Mouse (Mus musculus): ENCODE results near the gene Vegfc.

The Vegfc gene

DNA sequence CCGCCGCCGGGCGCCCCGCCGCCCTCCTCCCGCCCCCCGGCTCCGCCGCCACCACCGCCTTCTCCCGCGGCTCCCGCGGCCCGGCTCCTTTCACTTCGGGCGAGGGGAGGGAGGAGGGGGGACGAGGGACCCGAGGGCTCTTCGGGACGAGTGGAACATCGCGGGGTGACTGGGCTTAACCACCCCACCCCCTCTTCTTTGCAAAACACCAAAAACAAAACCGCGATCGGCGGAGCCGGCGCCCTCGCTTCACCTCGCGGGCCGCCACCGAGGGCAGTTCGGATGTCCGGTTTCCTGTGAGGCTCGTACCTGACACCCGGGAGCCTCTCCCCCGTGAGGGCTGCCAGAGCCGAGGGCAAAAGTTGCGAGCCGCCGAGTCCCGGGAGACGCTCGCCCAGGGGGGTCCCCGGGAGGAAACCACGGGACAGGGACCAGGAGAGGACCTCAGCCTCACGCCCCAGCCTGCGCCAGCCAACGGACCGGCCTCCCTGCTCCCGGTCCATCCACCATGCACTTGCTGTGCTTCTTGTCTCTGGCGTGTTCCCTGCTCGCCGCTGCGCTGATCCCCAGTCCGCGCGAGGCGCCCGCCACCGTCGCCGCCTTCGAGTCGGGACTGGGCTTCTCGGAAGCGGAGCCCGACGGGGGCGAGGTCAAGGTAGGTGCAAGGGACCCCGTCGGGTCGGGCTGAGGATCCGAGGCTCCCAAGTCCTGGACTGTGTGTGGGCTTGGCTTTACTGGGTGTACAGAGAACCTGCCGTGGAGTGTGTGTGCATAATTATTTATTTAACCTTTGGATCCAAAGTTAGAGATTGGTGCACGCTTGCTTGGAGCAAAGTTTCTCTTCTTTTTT, at the start of gene Vegfc:
Gene Vegfc, plus strand, starts transcription at position 336 of the 850 bp plus-strand sequence.
- peak; percentile 24 for DNase-seq (ENCODE audit: low spot score)

DNA sequence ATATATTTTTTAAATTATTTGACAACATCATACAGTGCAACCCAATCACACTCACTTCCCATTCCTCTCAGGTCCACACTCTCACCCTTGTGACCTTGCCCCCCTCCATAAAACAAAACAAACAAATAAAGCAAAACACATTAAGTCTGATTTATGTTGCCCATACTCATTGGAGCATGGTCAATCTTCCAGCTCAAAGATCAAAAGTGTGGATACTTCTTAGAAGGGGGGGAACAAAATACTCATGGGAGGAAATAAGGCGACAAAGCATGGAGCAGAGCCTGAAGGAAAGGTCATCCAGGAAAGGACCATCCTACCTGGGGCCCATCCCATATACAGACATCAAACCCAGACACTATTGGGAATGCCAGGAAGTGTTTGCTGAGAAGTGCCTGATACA, 42.8 kb upstream of the Vegfc start:
- DNase-seq (ENCODE audit: low spot score), result no peak

- DNase-seq (ENCODE audit: low spot score), result no peak
Measured at GRCm38 (mm10) chr8:54042601-54043000, 34.8 kb upstream of the Vegfc start.

GRCm38 (mm10) chr8:54043468-54043867, 33.9 kb upstream of the Vegfc start:
- no peak for DNase-seq (ENCODE audit: low spot score)

DNA sequence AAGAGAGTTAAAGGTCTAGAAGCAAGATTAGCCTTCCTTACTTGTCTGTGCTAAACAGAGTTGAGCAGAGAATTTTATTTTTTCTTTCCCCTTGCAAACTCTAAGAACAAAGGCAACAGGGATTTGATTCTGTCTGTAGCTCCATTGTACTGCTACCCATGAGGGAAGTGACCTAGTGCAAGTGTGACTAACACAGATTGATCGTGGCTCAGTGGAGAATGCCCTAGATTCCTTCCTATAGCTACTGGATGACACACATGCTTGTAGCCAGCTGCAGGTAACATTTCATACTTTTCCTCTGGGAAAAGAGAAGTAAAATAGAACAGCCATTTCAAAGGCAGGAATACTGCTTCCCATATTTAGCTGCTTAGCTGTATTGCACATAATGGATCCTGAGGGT, 24.2 kb upstream of the Vegfc start:
- DNase-seq (ENCODE audit: low spot score), result no peak

- no peak for DNase-seq (ENCODE audit: low spot score)
Measured at GRCm38 (mm10) chr8:54065492-54065891, 11.9 kb upstream of the Vegfc start.

GRCm38 (mm10) chr8:54076301-54076700, 1.1 kb upstream of the Vegfc start:
- DNase-seq (ENCODE audit: low spot score), result no peak

GRCm38 (mm10) chr8:54076791-54077270, 575 bp upstream of the Vegfc start:
- peak; percentile 16 for DNase-seq (ENCODE audit: low spot score)

GRCm38 (mm10) chr8:54078121-54078440, 675 bp downstream of the Vegfc start:
- no peak for DNase-seq (ENCODE audit: low spot score)

- DNase-seq (ENCODE audit: low spot score), result no peak
Measured at GRCm38 (mm10) chr8:54079001-54079400, 1.6 kb downstream of the Vegfc start.

DNA sequence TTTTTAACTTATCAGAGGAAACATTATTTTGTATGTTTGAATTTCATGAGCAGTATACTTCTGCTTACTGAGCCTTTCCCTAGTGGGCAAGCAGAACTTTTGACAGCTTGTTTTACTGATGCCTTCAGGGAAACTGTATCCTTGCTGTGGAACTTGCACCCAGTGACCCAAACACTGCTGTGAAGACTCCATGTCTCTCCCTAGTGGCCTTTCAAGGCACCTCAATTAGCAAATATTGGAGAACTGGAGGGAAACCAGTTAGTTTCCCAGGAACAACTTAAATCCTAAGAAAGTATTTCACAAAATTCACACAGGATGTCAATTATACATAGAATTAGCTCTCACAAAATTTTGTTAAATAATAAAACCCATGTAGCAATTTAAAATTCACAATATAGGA, 2.2 kb downstream of the Vegfc start:
- DNase-seq (ENCODE audit: low spot score), result no peak

DNA sequence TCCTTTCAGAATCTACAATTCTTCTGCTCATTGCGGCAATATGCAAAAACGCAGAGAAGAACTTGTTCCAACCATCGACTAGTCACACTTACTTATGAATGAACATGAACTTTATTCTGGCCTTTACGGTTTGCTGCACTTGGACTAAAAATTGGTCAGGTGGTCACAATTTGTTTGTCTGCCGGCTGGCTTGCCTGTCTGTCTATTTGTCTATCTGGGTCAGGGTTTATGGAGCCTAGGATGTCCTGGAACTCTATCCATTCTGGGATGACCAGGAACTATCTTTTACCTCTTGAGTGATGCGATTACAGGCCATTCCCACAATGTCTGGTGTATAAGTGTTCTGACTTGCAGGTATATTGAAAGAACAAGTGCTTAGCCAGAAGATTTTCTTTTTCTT, 8.5 kb downstream of the Vegfc start:
- no peak for DNase-seq (ENCODE audit: low spot score)

- no peak for DNase-seq (ENCODE audit: low spot score)
Measured at GRCm38 (mm10) chr8:54087114-54087513, 9.7 kb downstream of the Vegfc start.

GRCm38 (mm10) chr8:54089204-54089603, 11.8 kb downstream of the Vegfc start:
- no peak for DNase-seq (ENCODE audit: low spot score)

GRCm38 (mm10) chr8:54089901-54090300, 12.5 kb downstream of the Vegfc start:
- DNase-seq (ENCODE audit: low spot score), result no peak

GRCm38 (mm10) chr8:54100058-54100457, 22.7 kb downstream of the Vegfc start:
- no peak for DNase-seq (ENCODE audit: low spot score)

DNA sequence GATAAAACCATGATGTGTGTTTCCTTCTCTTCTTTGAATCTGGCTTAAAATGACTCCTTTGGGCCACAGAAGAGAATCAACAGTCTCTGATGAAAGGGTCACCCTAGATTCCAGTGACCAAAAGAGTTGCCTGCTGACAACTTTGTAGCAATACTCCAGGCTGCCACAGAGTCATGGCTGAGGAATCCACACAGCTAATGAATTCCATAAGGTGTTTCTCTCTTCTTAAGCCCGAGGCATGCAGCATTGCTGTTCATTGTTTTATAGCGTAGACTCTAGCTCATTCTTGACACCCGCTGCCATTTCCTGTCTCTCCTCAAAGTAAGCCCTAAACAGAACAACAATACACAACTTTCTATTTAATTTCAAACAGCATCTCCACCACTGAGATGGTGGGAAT, 37.2 kb downstream of the Vegfc start:
- DNase-seq (ENCODE audit: low spot score), result no peak

DNA sequence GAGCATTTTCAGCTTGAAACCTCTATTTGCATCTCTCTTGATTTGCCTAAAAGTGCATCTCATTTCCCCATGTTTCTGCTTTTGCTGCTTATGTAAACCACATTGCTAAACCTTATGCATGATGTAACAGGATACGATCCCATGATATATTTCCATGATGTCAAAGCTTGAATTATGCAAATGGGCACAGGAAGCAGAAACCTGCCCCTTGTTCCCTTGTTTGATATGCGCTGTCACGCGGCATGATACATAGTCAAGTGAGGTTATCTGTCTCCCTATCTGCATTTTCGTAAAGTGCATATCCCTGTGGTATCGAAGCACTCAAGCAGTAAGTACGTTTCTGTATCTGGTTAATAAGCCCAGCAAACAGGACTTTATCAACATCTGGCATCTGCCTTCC, 42.7 kb downstream of the Vegfc start:
- no peak for DNase-seq (ENCODE audit: low spot score)

DNA sequence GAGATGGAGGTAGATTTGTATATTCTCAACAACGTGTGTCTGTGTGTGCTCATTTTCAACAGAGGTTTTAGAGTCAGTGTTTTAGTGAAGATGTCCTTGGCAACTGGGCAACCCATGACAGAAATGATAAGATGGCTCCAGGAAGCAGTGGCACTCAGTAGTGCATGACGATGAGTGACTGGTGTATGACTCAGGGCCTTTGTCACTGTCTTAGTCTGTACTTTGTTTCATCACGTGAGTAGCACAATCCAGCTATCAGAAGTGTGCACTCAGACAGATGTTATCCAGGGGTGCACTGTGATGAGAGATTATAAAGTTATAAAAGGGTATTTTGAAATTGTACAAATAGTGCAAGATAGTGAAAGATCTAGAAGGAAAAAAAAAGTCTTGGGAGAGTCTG, 44.5 kb downstream of the Vegfc start:
- DNase-seq (ENCODE audit: low spot score), result no peak

- DNase-seq (ENCODE audit: low spot score), result no peak
Measured at GRCm38 (mm10) chr8:54122345-54122744, 44.9 kb downstream of the Vegfc start.

DNA sequence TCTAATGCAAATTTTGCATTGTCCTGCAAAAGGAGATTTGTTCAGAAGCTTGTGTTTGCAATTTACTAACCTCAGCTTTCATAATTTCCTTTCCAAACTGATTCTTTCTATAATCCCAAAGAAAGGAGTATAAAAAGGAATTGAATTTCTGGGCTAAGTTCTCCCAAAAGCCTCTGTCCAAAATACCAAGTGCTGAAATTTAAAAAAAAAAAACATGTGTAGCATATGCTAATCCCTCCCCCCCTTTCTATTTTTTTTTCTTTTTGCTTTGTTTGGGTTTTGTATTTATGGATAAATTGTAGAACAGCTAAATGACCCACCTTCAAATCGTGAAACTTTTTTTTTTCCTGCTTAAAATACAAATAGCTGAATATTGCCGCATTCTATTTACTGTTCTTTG, 53.2 kb downstream of the Vegfc start:
- DNase-seq (ENCODE audit: low spot score), result no peak

GRCm38 (mm10) chr8:54153240-54153639, 75.8 kb downstream of the Vegfc start:
- DNase-seq (ENCODE audit: low spot score), result no peak

DNA sequence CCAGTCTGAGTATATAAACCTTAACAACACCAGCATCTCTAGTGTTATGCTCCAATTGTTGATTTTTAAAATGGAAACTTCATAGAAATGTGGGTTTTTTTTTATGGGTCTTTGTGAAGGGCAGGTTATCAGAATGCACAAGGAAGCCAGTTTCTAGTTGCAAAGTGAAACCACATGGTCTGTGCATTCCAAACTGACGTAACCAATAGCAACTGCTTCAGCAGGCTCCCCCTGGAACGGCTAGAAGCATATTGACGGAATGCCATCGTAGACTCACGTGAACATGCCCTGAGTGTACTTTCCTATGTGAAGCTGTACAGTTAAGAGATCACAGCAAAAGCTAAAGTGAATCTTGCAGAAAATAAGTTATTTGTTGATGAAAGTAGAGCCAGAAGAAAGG, 86.1 kb downstream of the Vegfc start:
- no peak for DNase-seq (ENCODE audit: low spot score)

GRCm38 (mm10) chr8:54185336-54185735, 107.9 kb downstream of the Vegfc start:
- no peak for DNase-seq (ENCODE audit: low spot score)

All from testis, postnatal 14 days (tissue).